Mouse (Mus musculus) heart, adult 8-10 months (tissue): Measurements from ENCODE around the gene Fbxw26. TPM values are rescaled to one million over a fixed set of nuclear protein-coding genes. Genes with fewer than 3 reads are reported as not detected.
"Not testable (repeated sequence)": the region's sequence is repeated elsewhere in the genome, so short reads cannot be mapped to it uniquely, and the experiment has no call there.

Experiments
- DNase-seq: peaks from one replicate; pipeline ENCODE4 v3.0.0; 2022; ENCODE audit warnings: low spot score
- total RNA-seq, 4 experiments: library from RNA; stranded (reverse); gene quantifications; 2 replicates each; pipeline ENCODE4 v1.2.4; 2022

Fbxw26 gene
- total RNA-seq = not detected

DNA sequence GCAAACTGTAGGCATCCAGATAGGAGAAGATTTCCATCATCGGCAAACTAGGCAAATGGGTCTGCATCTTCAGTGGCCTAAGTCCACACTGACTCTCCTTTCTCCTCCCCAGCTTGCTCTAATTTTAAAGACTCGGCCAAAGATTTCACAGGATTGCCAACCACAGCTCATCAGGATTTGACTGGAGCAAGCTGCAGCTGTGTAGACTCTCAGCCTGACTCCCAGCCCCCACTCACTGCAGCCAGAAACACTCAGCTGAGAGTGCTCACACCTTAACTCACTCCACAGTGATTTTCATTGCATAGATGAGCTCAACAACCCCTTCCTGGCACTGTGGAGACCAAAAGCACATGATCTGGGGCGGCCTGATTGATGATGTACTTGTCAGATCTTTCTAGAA lies at the start of gene Fbxw26:
Gene Fbxw26, minus strand, starts transcription at position 101 of the 400 bp plus-strand sequence.
- DNase-seq = not testable (repeated sequence)

DNA sequence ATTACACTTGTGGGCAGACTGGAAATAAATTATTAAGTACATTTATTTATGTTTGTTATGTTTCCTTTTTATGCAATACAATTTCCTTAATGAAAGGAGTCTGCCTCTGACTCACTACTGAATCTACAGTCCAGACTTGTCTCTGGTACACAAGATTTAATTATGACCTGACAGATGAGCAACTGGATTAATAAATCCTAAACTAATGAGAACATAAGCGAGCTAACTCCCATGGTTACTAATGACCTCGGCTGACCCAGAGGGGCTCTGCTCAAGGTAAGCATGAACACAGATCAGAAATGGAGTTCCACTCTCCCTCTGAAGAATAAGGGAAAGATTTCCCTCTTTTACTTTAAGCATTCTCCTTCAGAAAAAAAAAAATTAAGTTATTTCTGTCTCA lies 49.3 kb upstream of the Fbxw26 start:
- no peak for DNase-seq

DNA sequence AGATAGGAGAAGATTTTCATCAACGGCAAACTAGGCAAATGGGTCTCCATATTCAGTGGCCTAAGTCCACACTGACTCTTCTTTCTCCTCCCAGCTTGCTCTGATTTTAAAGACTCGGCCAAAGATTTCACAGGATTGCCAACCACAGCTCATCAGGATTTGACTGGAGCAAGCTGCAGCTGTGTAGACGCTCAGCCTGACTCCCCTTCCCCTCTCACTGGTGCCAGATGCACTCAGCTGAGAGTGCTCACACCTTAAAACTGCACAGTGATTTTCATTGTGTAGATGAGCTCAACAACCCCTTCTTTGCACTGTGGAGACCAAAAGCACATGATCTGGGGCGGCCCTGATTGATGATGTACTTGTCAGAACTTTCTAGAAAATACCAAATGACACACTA lies 44.7 kb upstream of the Fbxw26 start, which contains the start of gene Fbxw27:
Gene Fbxw27, minus strand, starts transcription at position 101 of the 400 bp plus-strand sequence.
- not testable (repeated sequence) for DNase-seq

DNA sequence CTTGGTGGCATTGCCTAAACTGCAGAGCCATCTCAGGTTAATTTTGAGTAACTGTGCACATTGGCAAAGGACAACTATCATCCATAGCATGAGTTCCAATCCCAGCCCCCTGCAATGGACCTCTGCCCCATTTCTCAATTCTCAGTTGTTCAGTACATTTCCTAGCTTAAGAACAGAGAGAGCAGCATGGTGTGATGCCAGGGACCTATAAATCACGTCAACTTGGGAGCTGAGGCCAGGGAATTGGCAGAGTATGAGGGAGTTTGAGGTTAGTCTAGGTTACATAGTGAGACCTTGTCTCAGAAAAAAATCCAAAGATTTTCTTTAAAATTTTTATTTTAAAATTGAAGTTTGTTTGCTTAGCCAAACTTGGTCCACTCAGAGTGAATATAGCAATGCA lies 21.0 kb upstream of the Fbxw26 start:
- DNase-seq = not testable (repeated sequence)

DNA sequence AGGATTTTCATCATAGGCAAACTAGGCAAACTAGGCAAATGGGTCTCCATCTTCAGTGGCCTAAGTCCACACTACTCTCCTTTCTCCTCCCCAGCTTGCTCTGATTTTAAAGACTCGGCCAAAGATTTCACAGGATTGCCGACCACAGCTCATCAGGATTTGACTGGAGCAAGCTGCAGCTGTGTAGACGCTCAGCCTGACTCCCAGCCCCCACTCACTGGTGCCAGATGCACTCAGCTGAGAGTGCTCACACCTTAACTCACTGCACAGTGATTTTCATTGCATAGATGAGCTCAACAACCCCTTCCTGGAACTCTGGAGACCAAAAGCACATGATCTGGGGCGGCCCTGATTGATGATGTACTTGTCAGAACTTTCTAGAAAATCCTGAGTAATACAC lies 43.3 kb downstream of the Fbxw26 start, which contains the start of gene Fbxw18:
Gene Fbxw18, minus strand, starts transcription at position 101 of the 400 bp plus-strand sequence.
- DNase-seq = not testable (repeated sequence)

DNA sequence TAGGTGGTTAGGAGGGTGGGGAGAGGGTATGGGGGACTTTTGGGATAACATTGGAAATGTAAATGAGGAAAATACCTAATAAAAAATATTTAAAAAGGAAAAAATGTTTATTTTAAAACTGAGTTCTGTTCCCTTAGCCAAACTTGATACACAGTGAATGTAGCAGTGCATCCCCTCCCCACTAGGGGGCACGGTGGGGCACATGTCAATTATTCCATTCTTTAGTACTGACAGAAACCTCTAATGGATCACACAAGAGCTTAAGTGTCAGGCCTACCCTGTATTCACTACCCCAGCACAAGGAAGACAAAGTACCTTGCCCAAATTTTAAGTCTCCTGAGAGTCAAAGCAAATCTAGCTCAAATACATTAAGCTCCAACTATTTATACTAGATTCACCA lies 60.6 kb downstream of the Fbxw26 start:
- DNase-seq = peak; percentile 21

Other genes with a start within 250 kb of the Fbxw26 start
- not detected for gene Fbxw15, start 177.8 kb downstream of the Fbxw26 start, total RNA-seq
- not detected for gene Fbxw24, start 120.0 kb downstream of the Fbxw26 start, total RNA-seq
- gene Fbxw25, start 81.4 kb downstream of the Fbxw26 start, total RNA-seq = not detected
- gene Fbxw18, start 43.4 kb downstream of the Fbxw26 start, total RNA-seq = not detected
- gene Fbxw27, start 44.6 kb upstream of the Fbxw26 start, total RNA-seq = not detected
- not detected for gene Spink8, start 66.2 kb upstream of the Fbxw26 start, total RNA-seq
- 10 to 100 TPM; 16.8 to 24.9 (median 19.7) TPM for gene Nme6, start 86.7 kb upstream of the Fbxw26 start, total RNA-seq
- under 1 TPM in 1 of 4 experiments, not detected in 3; 0.49 TPM for gene Camp, start 103.5 kb upstream of the Fbxw26 start, total RNA-seq
- gene Cdc25a, start 129.5 kb upstream of the Fbxw26 start, total RNA-seq = 1 to 10 TPM; 4.8 to 5.6 (median 5.2) TPM
- gene Map4, start 185.4 kb upstream of the Fbxw26 start, total RNA-seq = 100 to 1,000 TPM; 319 to 422 (median 395) TPM